ENCODE assay signal across 9 mouse cellular contexts in genomic region chr3:129204441-129205313, GRCm38 (mm10). TPM values are rescaled to one million over a fixed set of nuclear protein-coding genes. Genes with fewer than 3 reads are reported as not detected.
A peak's percentile ranks its signal among the peaks of the same experiment; 100 is the strongest.
DNase-seq lines count a peak whose midpoint lies in the region; ATAC-seq and TF ChIP-seq lines count a peak whose summit lies in the region.
"Had no signal": no experiment of that assay in that cellular context is flagged by ENCODE, and none has a peak within 500 bp of the region (broad histone marks: within the 10 kb centered on the region; RNA-seq: fewer than 3 reads in every experiment).

No protein-coding gene starts in this region.

- no peak overlapping the region for H3K9ac ChIP-seq in liver, embryonic 11.5 days (ENCODE audit: low read depth, low read length)
- H3K9ac ChIP-seq in neural tube, embryonic 11.5 days (ENCODE audit: low read length): no peak overlapping the region

- 2% methylated on average over 48 of the region's 48 CpGs for WGBS in kidney, adult 2 months
- WGBS in liver, embryonic 11.5 days: under 1% methylated on average over 48 of the region's 48 CpGs
- WGBS in neural tube, embryonic 11.5 days: under 1% methylated on average over 46 of the region's 48 CpGs

- no peak overlapping the region for H3K27ac ChIP-seq in kidney, adult 2 months (ENCODE audit: insufficient read depth, low read depth, low read length)
- H3K27ac ChIP-seq in liver, embryonic 11.5 days (ENCODE audit: low read depth, low read length): no peak overlapping the region
- H3K27ac ChIP-seq in neural tube, embryonic 11.5 days (ENCODE audit: low read depth, low read length): no peak overlapping the region

- peak overlapping the region; percentile 67 for H3K4me2 ChIP-seq in liver, embryonic 11.5 days
- peak overlapping the region; percentile 75 for H3K4me2 ChIP-seq in neural tube, embryonic 11.5 days (ENCODE audit: low read depth)

- intact Hi-C loops in gastrocnemius, postnatal 36 days (cut with DNase I): loop anchor here (10.0 kb wide), 1 partner anchor 320 kb away; no protein-coding TSS in a partner anchor

- peak; percentile 73 for TF ChIP-seq CTCF in kidney, adult 2 months (conservative IDR thresholded peaks at IDR 0.05; ENCODE audit: insufficient read depth, insufficient read length, low read depth, low read length)

- peaks cover 9% of the 10 kb centered on the region for H3K27me3 ChIP-seq in kidney, adult 2 months (replicated peaks; ENCODE audit: control insufficient read depth, insufficient read depth, low read length)
- H3K27me3 ChIP-seq in liver, embryonic 11.5 days (replicated peaks; ENCODE audit: control insufficient read depth, insufficient read depth, low read length): peaks cover 96% of the 10 kb centered on the region
- H3K27me3 ChIP-seq in neural tube, embryonic 11.5 days (ENCODE audit: control insufficient read depth, insufficient read depth, low read length): peaks cover 94% of the 10 kb centered on the region

- H3K4me1 ChIP-seq in kidney, adult 2 months (ENCODE audit: control insufficient read depth, insufficient read depth, low read length): no peaks in the 10 kb centered on the region; the same call in 1 of the 2 replicates
- no peaks in the 10 kb centered on the region for H3K4me1 ChIP-seq in liver, embryonic 11.5 days (replicated peaks; ENCODE audit: control insufficient read depth, insufficient read depth, low read length)
- H3K4me1 ChIP-seq in neural tube, embryonic 11.5 days (ENCODE audit: control insufficient read depth, insufficient read depth, low read length): peaks cover 5% of the 10 kb centered on the region; the same call in 1 of the 2 replicates

- no peaks in the 10 kb centered on the region for H3K9me3 ChIP-seq in liver, embryonic 11.5 days (ENCODE audit: control insufficient read depth, low read length)
- H3K9me3 ChIP-seq in neural tube, embryonic 11.5 days (ENCODE audit: control insufficient read depth, low read length): no peaks in the 10 kb centered on the region

- peak overlapping the region; percentile 15; the same call in 1 of the 2 replicates for H3K4me3 ChIP-seq in kidney, adult 2 months (ENCODE audit: insufficient read depth, low read depth, low read length)
- H3K4me3 ChIP-seq in liver, embryonic 11.5 days (ENCODE audit: low read depth, low read length): peak overlapping the region; percentile 41
- H3K4me3 ChIP-seq in neural tube, embryonic 11.5 days (ENCODE audit: low read depth, low read length): peak overlapping the region; percentile 39

- peak; percentile 71 to 89 for DNase-seq in cerebellum, postnatal 4 days (ENCODE audit: low spot score in 2 of 2)
- DNase-seq in cerebellum, adult 11 months: no peak
- DNase-seq in embryo, embryonic 10.5 days (ENCODE audit: low spot score): peak; percentile 95
- peak; percentile 47 to 53 for DNase-seq in gastrocnemius, postnatal 36 days
- peak; percentile 61 for DNase-seq in kidney, adult 2 months
- DNase-seq in liver, embryonic 11.5 days (ENCODE audit: low spot score): peak; percentile 72
- DNase-seq in neural tube, embryonic 11.5 days (ENCODE audit: low spot score): peak; percentile 94
- peak; percentile 52 for DNase-seq in urinary bladder, adult 2 months (ENCODE audit: low spot score)

- H3K36me3 ChIP-seq in kidney, adult 2 months (ENCODE audit: control insufficient read depth, insufficient read depth, low read length): no peaks in the 10 kb centered on the region
- H3K36me3 ChIP-seq in liver, embryonic 11.5 days (ENCODE audit: control insufficient read depth, insufficient read depth, low read length): no peaks in the 10 kb centered on the region
- H3K36me3 ChIP-seq in neural tube, embryonic 11.5 days (ENCODE audit: control insufficient read depth, insufficient read depth, low read length): no peaks in the 10 kb centered on the region

- no peak for TF ChIP-seq POLR2A in kidney, adult 2 months (IDR thresholded peaks at IDR 0.05; ENCODE audit: low read depth, low read length)

- peak; percentile 85 for ATAC-seq in liver, embryonic 11.5 days (replicated peaks; ENCODE audit: low FRiP score)
- peak; percentile 92 for ATAC-seq in neural tube, embryonic 11.5 days (ENCODE audit: insufficient read depth, low FRiP score, low TSS enrichment)

RNA-seq across cellular contexts. Expression of gene Pitx2, which starts 5.0 kb away (rescaled TPM):
- total RNA-seq in gastrocnemius, postnatal 36 days (2021): 1 to 10 TPM; 2.5 to 6.4 TPM
- polyA plus RNA-seq in kidney, adult 2 months (2012; rRNA removed): 9.9 and 10.5 TPM in 2 replicates
- 17.7 and 23.1 TPM in 2 replicates for polyA plus RNA-seq in liver, embryonic 11.5 days (2014; fragmentation: Nextera tagmentation; extraction: Ambion mirVana)
- 16.1 and 19.1 TPM in 2 replicates for polyA plus RNA-seq in neural tube, embryonic 11.5 days (2014; fragmentation: Nextera tagmentation; extraction: Ambion mirVana)
- 60.8 and 75.0 TPM in 2 replicates for polyA plus RNA-seq in urinary bladder, adult 2 months (2012; rRNA removed)
- total RNA-seq: neutrophil, adult 5-6 weeks had no signal
